Mouse (Mus musculus) leukemia stem cell, adult 10-12 weeks (primary cell): ENCODE results near the gene Galnt5. TPM values are rescaled to one million over a fixed set of nuclear protein-coding genes. Genes with fewer than 3 reads are reported as not detected.

Experiments
- polyA plus RNA-seq: library from polyadenylated mRNA; stranded (reverse); fragments of >175 nt; gene quantifications from 2 replicates; pipeline ENCODE4 v1.2.3, GENCODE M21; 2012; ENCODE audit warnings: low replicate concordance

Galnt5 gene
- polyA plus RNA-seq = 0.05 TPM in 1 of 2 replicates, not detected in the other

GRCm38 (mm10) chr2:57997752-57998430 is at the start of gene Galnt5:
Gene Galnt5, plus strand, starts transcription at chr2:57997884.

GRCm38 (mm10) chr2:58052821-58053581 is 55.3 kb downstream of the Galnt5 start, which contains the start of gene Ermn:
Gene Ermn, minus strand, starts transcription at chr2:58052864.

Other genes starting within 250 kb of the Galnt5 start
- gene Ermn, start 55.0 kb downstream of the Galnt5 start, polyA plus RNA-seq = not detected in 2 replicates
- 0.29 and 4.4 TPM in 2 replicates for gene Cytip, start 197.6 kb downstream of the Galnt5 start, polyA plus RNA-seq